ENCODE assay signal across 8 mouse cellular contexts in the genomic region with DNA sequence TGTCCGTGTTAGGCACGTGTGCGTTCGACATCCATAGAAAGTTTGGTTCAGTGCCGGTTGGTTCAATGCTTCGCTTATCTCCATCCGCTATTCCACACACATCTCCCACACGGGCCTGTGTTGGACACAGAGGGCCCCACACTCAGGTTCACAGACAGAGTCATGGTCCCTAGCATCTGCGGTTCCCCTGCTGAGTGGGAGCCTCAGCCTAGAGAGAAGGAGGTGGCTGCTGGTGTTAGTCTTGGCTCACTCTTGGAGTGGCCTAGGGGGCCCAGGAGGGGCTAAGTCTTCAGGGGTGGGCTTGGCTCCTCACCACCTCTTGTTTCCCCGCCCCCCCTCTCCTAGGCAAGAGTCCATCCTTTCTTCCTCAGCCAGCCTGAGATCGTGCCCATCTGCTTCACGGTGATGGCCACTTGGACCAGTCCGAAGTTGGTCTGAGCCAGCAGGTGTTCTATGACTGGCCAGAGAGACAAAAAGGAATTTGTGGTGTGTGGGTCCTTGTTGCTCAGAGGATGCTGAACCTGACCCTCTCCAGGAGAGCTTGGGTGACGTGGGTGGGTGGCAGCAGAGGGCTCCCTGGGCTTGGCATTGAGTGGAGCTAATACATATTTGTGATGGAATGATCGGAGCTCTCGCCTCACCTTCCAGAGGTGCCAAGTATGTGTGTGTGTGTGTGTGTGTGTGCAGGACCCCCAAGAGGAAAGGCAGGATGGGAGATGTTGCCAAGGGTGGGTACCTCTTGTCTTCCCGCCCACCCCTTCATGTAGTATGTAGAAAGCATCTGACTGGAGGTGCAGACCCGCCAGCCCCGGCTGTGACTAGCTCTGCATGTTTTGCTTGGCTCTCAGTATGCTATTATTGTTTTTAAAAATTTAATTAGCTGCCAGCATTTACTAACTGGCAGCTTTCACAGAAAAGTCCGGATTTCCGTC. TPM values are rescaled to one million over a fixed set of nuclear protein-coding genes. Genes with fewer than 3 reads are reported as not detected.
DNase-seq lines count a peak whose midpoint lies in the region; ATAC-seq and TF ChIP-seq lines count a peak whose summit lies in the region.

No protein-coding gene starts in this region.

- H3K9ac ChIP-seq in lung, embryonic 14.5 days = peak overlapping the region; percentile 10; the same call in 1 of the 2 replicates
- H3K9ac ChIP-seq in intestine, postnatal 0 days (ENCODE audit: low read depth, low read length) = no peak overlapping the region
- 0 out of 2 replicates have a peak overlapping the region, but pooled peaks have one; percentile 38 for H3K9ac ChIP-seq in neural tube, embryonic 15.5 days (replicated peaks)

- peak overlapping the region; percentile 32 for H3K4me3 ChIP-seq in lung, embryonic 14.5 days (ENCODE audit: low read depth, low read length)
- peak overlapping the region; percentile 53 for H3K4me3 ChIP-seq in forebrain, embryonic 10.5 days
- no peak overlapping the region for H3K4me3 ChIP-seq in intestine, postnatal 0 days (ENCODE audit: low read depth, low read length)
- peak overlapping the region; percentile 37 for H3K4me3 ChIP-seq in neural tube, embryonic 15.5 days (replicated peaks)

- no peak for DNase-seq in lung, embryonic 14.5 days
- DNase-seq in lung, adult 18-20 months = no peak
- DNase-seq in forebrain, embryonic 10.5 days (ENCODE audit: extremely low spot score, low spot score) = no peak
- no peak for DNase-seq in thymus, postnatal 14 days
- DNase-seq in ovary, adult 18-20 months (ENCODE audit: low spot score) = no peak
- DNase-seq in left cerebral cortex, adult 18-20 months (ENCODE audit: low spot score in 2 of 2) = no peak

- H3K4me1 ChIP-seq in lung, embryonic 14.5 days (ENCODE audit: insufficient read depth) = peaks cover 5% of the 10 kb centered on the region; the same call in 1 of the 2 replicates
- H3K4me1 ChIP-seq in forebrain, embryonic 10.5 days = peaks cover 55% of the 10 kb centered on the region
- no peaks in the 10 kb centered on the region for H3K4me1 ChIP-seq in intestine, postnatal 0 days (replicated peaks; ENCODE audit: control insufficient read depth, insufficient read depth, low read length)
- peaks cover 34% of the 10 kb centered on the region for H3K4me1 ChIP-seq in neural tube, embryonic 15.5 days

- no peaks in the 10 kb centered on the region for H3K9me3 ChIP-seq in lung, embryonic 14.5 days (ENCODE audit: low read depth, low read length)
- no peaks in the 10 kb centered on the region for H3K9me3 ChIP-seq in forebrain, embryonic 10.5 days
- no peaks in the 10 kb centered on the region for H3K9me3 ChIP-seq in intestine, postnatal 0 days (ENCODE audit: control insufficient read depth)
- no peaks in the 10 kb centered on the region for H3K9me3 ChIP-seq in neural tube, embryonic 15.5 days (replicated peaks)

- H3K27ac ChIP-seq in lung, embryonic 14.5 days (ENCODE audit: low read depth) = no peak overlapping the region
- H3K27ac ChIP-seq in forebrain, embryonic 10.5 days = peak overlapping the region; percentile 78; the same call in 1 of the 2 replicates
- H3K27ac ChIP-seq in intestine, postnatal 0 days (ENCODE audit: low read depth, low read length) = no peak overlapping the region
- H3K27ac ChIP-seq in neural tube, embryonic 15.5 days (replicated peaks) = no peak overlapping the region

- peak overlapping the region; percentile 56 for H3K4me2 ChIP-seq in lung, embryonic 14.5 days
- peak overlapping the region; percentile 55 for H3K4me2 ChIP-seq in intestine, postnatal 0 days (replicated peaks; ENCODE audit: low read depth)
- H3K4me2 ChIP-seq in neural tube, embryonic 15.5 days = peak overlapping the region; percentile 60

- peak; percentile 14; the same call in 1 of the 2 replicates for ATAC-seq in lung, embryonic 14.5 days (ENCODE audit: insufficient read depth)
- ATAC-seq in intestine, postnatal 0 days = no peak
- ATAC-seq in neural tube, embryonic 15.5 days (ENCODE audit: low FRiP score) = 0 out of 2 replicates have a peak, but pooled peaks have one; percentile 39

- TF ChIP-seq CTCF in lung, embryonic 14.5 days (IDR thresholded peaks at IDR 0.05; ENCODE audit: low read depth) = no peak
- TF ChIP-seq CTCF in intestine, postnatal 0 days (IDR thresholded peaks at IDR 0.05; ENCODE audit: low read depth) = no peak

- no peaks in the 10 kb centered on the region for H3K36me3 ChIP-seq in lung, embryonic 14.5 days (ENCODE audit: insufficient read depth)
- no peaks in the 10 kb centered on the region for H3K36me3 ChIP-seq in forebrain, embryonic 10.5 days (replicated peaks)
- no peaks in the 10 kb centered on the region for H3K36me3 ChIP-seq in intestine, postnatal 0 days (ENCODE audit: control insufficient read depth, insufficient read depth)
- H3K36me3 ChIP-seq in neural tube, embryonic 15.5 days = no peaks in the 10 kb centered on the region

- WGBS in lung, embryonic 14.5 days = 50% methylated on average over 21 of the region's 21 CpGs
- 66% methylated on average over 21 of the region's 21 CpGs for whole genome bisulfite sequencing in forebrain, embryonic 10.5 days
- WGBS in intestine, postnatal 0 days = 63% methylated on average over 21 of the region's 21 CpGs
- WGBS in neural tube, embryonic 15.5 days = 54% methylated on average over 21 of the region's 21 CpGs

- H3K27me3 ChIP-seq in lung, embryonic 14.5 days (ENCODE audit: insufficient read depth, low read length) = peaks cover 9% of the 10 kb centered on the region
- H3K27me3 ChIP-seq in forebrain, embryonic 10.5 days (ENCODE audit: poor library complexity, severe bottlenecking) = peaks cover 55% of the 10 kb centered on the region
- H3K27me3 ChIP-seq in intestine, postnatal 0 days (replicated peaks; ENCODE audit: control insufficient read depth, insufficient read depth, low read length) = peaks cover 25% of the 10 kb centered on the region; the same call in 1 of the 2 replicates
- H3K27me3 ChIP-seq in neural tube, embryonic 15.5 days (replicated peaks) = peaks cover 10% of the 10 kb centered on the region

RNA-seq across cellular contexts. Expression of gene Fbln2, which starts 1.3 kb away (rescaled TPM):
- 22.9 and 32.3 TPM in 2 replicates for polyA plus RNA-seq in lung, embryonic 14.5 days (2014; fragmentation: Nextera tagmentation; extraction: Ambion mirVana)
- 30.5 and 35.4 TPM in 2 replicates for polyA plus RNA-seq in forebrain, embryonic 10.5 days (2016; fragmentation: Nextera tagmentation; extraction: Ambion mirVana)
- 19.5 and 24.1 TPM in 2 replicates for polyA plus RNA-seq in intestine, postnatal 0 days (2015; fragmentation: Nextera tagmentation; extraction: Ambion mirVana)
- polyA plus RNA-seq in neural tube, embryonic 15.5 days (2015; fragmentation: Nextera tagmentation; extraction: Ambion mirVana) = 33.7 and 47.7 TPM in 2 replicates
- total RNA-seq in left cerebral cortex, adult 18-20 months (2021) = 1 to 10 TPM; 6.5 to 7.3 TPM

RNA-seq across cellular contexts. Expression of gene Hdac11, which starts 57.1 kb away (rescaled TPM):
- polyA plus RNA-seq in lung, embryonic 14.5 days (2014; fragmentation: Nextera tagmentation; extraction: Ambion mirVana) = 8.1 and 8.8 TPM in 2 replicates
- polyA plus RNA-seq in forebrain, embryonic 10.5 days (2016; fragmentation: Nextera tagmentation; extraction: Ambion mirVana) = 9.5 and 9.8 TPM in 2 replicates
- polyA plus RNA-seq in intestine, postnatal 0 days (2015; fragmentation: Nextera tagmentation; extraction: Ambion mirVana) = 4.2 and 4.8 TPM in 2 replicates
- polyA plus RNA-seq in neural tube, embryonic 15.5 days (2015; fragmentation: Nextera tagmentation; extraction: Ambion mirVana) = 41.7 and 51.5 TPM in 2 replicates
- 100 to 1,000 TPM; 170 to 186 TPM for total RNA-seq in left cerebral cortex, adult 18-20 months (2021)
